18 mouse cellular contexts compared by ENCODE assay signal in the genomic region with DNA sequence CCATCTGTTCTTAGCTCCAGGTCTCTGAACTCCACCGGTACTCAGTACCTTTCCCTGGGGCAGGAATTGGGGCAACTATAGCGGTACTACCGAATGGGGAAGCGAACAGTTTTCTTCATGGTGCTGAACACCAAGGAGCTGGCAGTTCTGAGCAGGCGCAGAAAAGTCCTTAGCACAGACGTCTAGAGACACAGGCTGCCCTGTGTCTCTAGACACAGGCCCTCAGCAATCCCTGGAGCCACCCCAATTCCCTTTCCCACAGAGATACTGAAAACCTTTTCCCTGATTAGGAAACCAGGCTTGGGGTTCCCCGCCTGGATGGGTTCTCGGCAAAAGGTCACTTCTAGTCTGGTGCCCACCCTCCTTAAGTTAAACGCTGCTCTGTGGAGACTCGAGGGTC. TPM values are rescaled to one million over a fixed set of nuclear protein-coding genes. Genes with fewer than 3 reads are reported as not detected.
DNase-seq lines count a peak whose midpoint lies in the region; ATAC-seq and TF ChIP-seq lines count a peak whose summit lies in the region.
"Had no signal": no experiment of that assay in that cellular context is flagged by ENCODE, and none has a peak within 500 bp of the region (broad histone marks: within the 10 kb centered on the region; RNA-seq: fewer than 3 reads in every experiment).

No protein-coding gene starts in this region.

- H3K27ac ChIP-seq in heart, embryonic 14.5 days (replicated peaks in 1 of 2; ENCODE audit: control insufficient read depth in 1 of 2, insufficient read depth in 1 of 2, low read depth in 2 of 2, low read length in 2 of 2), result peak overlapping the region; percentile 98; a peak in 3 of 4 replicates
- no peak overlapping the region for H3K27ac ChIP-seq in heart, adult 2 months
- H3K27ac ChIP-seq in lung, embryonic 15.5 days, result peak overlapping the region; percentile 95
- H3K27ac ChIP-seq in stomach, embryonic 15.5 days, result peak overlapping the region; percentile 96; the same call in 1 of the 2 replicates
- H3K27ac ChIP-seq: forebrain, embryonic 15.5 days; hindbrain, embryonic 13.5 days; liver, embryonic 15.5 days; neural tube, embryonic 15.5 days had no signal

- TF ChIP-seq CTCF in heart, adult 2 months (IDR thresholded peaks at IDR 0.05), result no peak

- peak overlapping the region in 1 of 2 experiments; percentile 93; a peak in 2 of 4 replicates for H3K4me3 ChIP-seq in heart, embryonic 14.5 days (ENCODE audit: control insufficient read depth in 1 of 2, insufficient read depth in 1 of 2, low read depth in 1 of 2, low read length in 2 of 2)
- no peak overlapping the region for H3K4me3 ChIP-seq in heart, adult 2 months
- H3K4me3 ChIP-seq in lung, embryonic 15.5 days, result no peak overlapping the region
- H3K4me3 ChIP-seq in stomach, embryonic 15.5 days (replicated peaks), result no peak overlapping the region

- peak overlapping the region; percentile 98 for H3K9ac ChIP-seq in heart, embryonic 14.5 days (ENCODE audit: low read length)
- no peak overlapping the region for H3K9ac ChIP-seq in heart, adult 2 months (ENCODE audit: low read depth, low read length)
- H3K9ac ChIP-seq in lung, embryonic 15.5 days, result no peak overlapping the region
- no peak overlapping the region for H3K9ac ChIP-seq in stomach, embryonic 15.5 days
- H3K9ac ChIP-seq: forebrain, embryonic 15.5 days; hindbrain, embryonic 13.5 days; neural tube, embryonic 15.5 days had no signal

- TF ChIP-seq EP300 in heart, adult 2 months (IDR thresholded peaks at IDR 0.05; ENCODE audit: insufficient read depth, low read depth, low read length), result no peak

- peaks cover 4% of the 10 kb centered on the region for H3K36me3 ChIP-seq in heart, embryonic 14.5 days (ENCODE audit: control insufficient read depth, insufficient read depth, low read length)
- H3K36me3 ChIP-seq in heart, adult 2 months (ENCODE audit: control insufficient read depth, insufficient read depth, low read length), result peaks cover 2% of the 10 kb centered on the region; the same call in 1 of the 2 replicates
- peaks cover 4% of the 10 kb centered on the region; the same call in 1 of the 2 replicates for H3K36me3 ChIP-seq in lung, embryonic 15.5 days
- no peaks in the 10 kb centered on the region for H3K36me3 ChIP-seq in stomach, embryonic 15.5 days
- H3K36me3 ChIP-seq: forebrain, embryonic 15.5 days; hindbrain, embryonic 13.5 days; liver, embryonic 15.5 days; neural tube, embryonic 15.5 days had no signal

- intact Hi-C loops in heart, adult 2 months (cut with DNase I), result no loop called here

- peak overlapping the region; percentile 71 for H3K4me2 ChIP-seq in heart, embryonic 14.5 days (ENCODE audit: low read length)
- H3K4me2 ChIP-seq in lung, embryonic 15.5 days, result peak overlapping the region; percentile 87; the same call in 1 of the 2 replicates
- H3K4me2 ChIP-seq in stomach, embryonic 15.5 days, result peak overlapping the region; percentile 77
- H3K4me2 ChIP-seq: forebrain, embryonic 15.5 days had no signal

- peak; percentile 37 for DNase-seq in adrenal gland, adult 2 months
- no peak for DNase-seq in adrenal gland, postnatal 25 days
- DNase-seq in heart, adult 2 months, result no peak
- no peak for DNase-seq in lung, postnatal 25 days (ENCODE audit: low spot score)
- DNase-seq in c-Kit-positive CD71-positive TER-119-positive erythroid progenitor cells, embryonic 14.5 days (ENCODE audit: low spot score), result no peak
- DNase-seq: cerebellum, postnatal 36 days; gastrocnemius, postnatal 10 days; kidney, adult 2 months; retina, postnatal 1 day had no signal

- TF ChIP-seq POLR2A in heart, adult 2 months (IDR thresholded peaks at IDR 0.05; ENCODE audit: insufficient read depth, low read depth, low read length), result no peak

- H3K4me1 ChIP-seq in heart, embryonic 14.5 days (ENCODE audit: control insufficient read depth in 2 of 2, insufficient read depth in 2 of 2, low read length in 2 of 2), result peaks cover 24 to 36% of the 10 kb centered on the region in 2 experiments
- peaks cover 10% of the 10 kb centered on the region for H3K4me1 ChIP-seq in heart, adult 2 months (ENCODE audit: control insufficient read depth, insufficient read depth, low read length)
- peaks cover 29% of the 10 kb centered on the region for H3K4me1 ChIP-seq in lung, embryonic 15.5 days
- H3K4me1 ChIP-seq in stomach, embryonic 15.5 days, result peaks cover 31% of the 10 kb centered on the region; the same call in 1 of the 2 replicates

- no peaks in the 10 kb centered on the region for H3K9me3 ChIP-seq in heart, embryonic 14.5 days (ENCODE audit: control insufficient read depth, low read length)
- H3K9me3 ChIP-seq in lung, embryonic 15.5 days, result no peaks in the 10 kb centered on the region
- H3K9me3 ChIP-seq in stomach, embryonic 15.5 days, result no peaks in the 10 kb centered on the region
- H3K9me3 ChIP-seq: forebrain, embryonic 15.5 days; hindbrain, embryonic 13.5 days; liver, embryonic 15.5 days; megakaryocyte, embryonic 14.5 days; neural tube, embryonic 15.5 days had no signal

- no peaks in the 10 kb centered on the region for H3K27me3 ChIP-seq in heart, embryonic 14.5 days (ENCODE audit: control insufficient read depth, insufficient read depth, low read length)
- no peaks in the 10 kb centered on the region for H3K27me3 ChIP-seq in heart, adult 2 months (ENCODE audit: control insufficient read depth, insufficient read depth, low read length)
- H3K27me3 ChIP-seq in lung, embryonic 15.5 days, result 0 out of 2 replicates have a peak, but pooled peaks cover 5% of the 10 kb centered on the region
- H3K27me3 ChIP-seq in stomach, embryonic 15.5 days (replicated peaks), result no peaks in the 10 kb centered on the region

- ATAC-seq in heart, embryonic 14.5 days (ENCODE audit: insufficient number of reproducible peaks, insufficient read depth, low FRiP score, low read depth), result no peak
- no peak for ATAC-seq in lung, embryonic 15.5 days (ENCODE audit: borderline replicate concordance, extremely low read depth, low FRiP score, low TSS enrichment)
- ATAC-seq in stomach, embryonic 15.5 days (ENCODE audit: insufficient read depth, low FRiP score, low read depth), result no peak
- ATAC-seq: forebrain, embryonic 15.5 days had no signal

- peaks cover 3% of the 10 kb centered on the region; the same call in 1 of the 2 replicates for H3K79me2 ChIP-seq in heart, adult 2 months (replicated peaks; ENCODE audit: control insufficient read depth, insufficient read depth, low read length)

- 71% methylated on average over 10 of the region's 10 CpGs for WGBS in heart, embryonic 14.5 days
- WGBS in heart, adult 2 months, result 78% methylated on average over 10 of the region's 10 CpGs
- 66% methylated on average over 10 of the region's 10 CpGs for WGBS in lung, embryonic 15.5 days
- WGBS in stomach, embryonic 15.5 days, result 69% methylated on average over 10 of the region's 10 CpGs

RNA-seq across cellular contexts. Expression of gene Cavin1, which starts 0.8 kb away (rescaled TPM):
- total RNA-seq in adrenal gland, adult 2 months (2021), result 100 to 1,000 TPM; 236 to 425 TPM
- polyA plus RNA-seq in adrenal gland, adult 2 months (2012; rRNA removed), result 193 and 219 TPM in 2 replicates
- total RNA-seq in adrenal gland, postnatal 25 days (2021), result 224 and 271 TPM in 2 replicates
- 200 and 204 TPM in 2 replicates for polyA plus RNA-seq in heart, embryonic 14.5 days (2014; fragmentation: Nextera tagmentation; extraction: Ambion mirVana)
- total RNA-seq in heart, adult 2 months (2021), result 100 to 1,000 TPM; 219 to 225 TPM
- polyA plus RNA-seq in heart, adult 2 months (2012; rRNA removed), result 114 and 135 TPM in 2 replicates
- 392 and 425 TPM in 2 replicates for polyA plus RNA-seq in lung, embryonic 15.5 days (2015; fragmentation: Nextera tagmentation; extraction: Ambion mirVana)
- 306 and 329 TPM in 2 replicates for polyA plus RNA-seq in stomach, embryonic 15.5 days (2015; fragmentation: Nextera tagmentation; extraction: Ambion mirVana)
- total RNA-seq: monocyte, adult 5-6 weeks had no signal

RNA-seq across cellular contexts. Expression of gene Stat3, which starts 32.1 kb away (rescaled TPM):
- 10 to 100 TPM; 76.6 to 79.4 TPM for total RNA-seq in adrenal gland, adult 2 months (2021)
- 45.4 and 54.9 TPM in 2 replicates for polyA plus RNA-seq in adrenal gland, adult 2 months (2012; rRNA removed)
- 81.5 and 88.6 TPM in 2 replicates for total RNA-seq in adrenal gland, postnatal 25 days (2021)
- 51.8 and 53.3 TPM in 2 replicates for polyA plus RNA-seq in heart, embryonic 14.5 days (2014; fragmentation: Nextera tagmentation; extraction: Ambion mirVana)
- total RNA-seq in heart, adult 2 months (2021), result 10 to 100 TPM; 93.0 to 94.7 TPM
- 85.8 and 134 TPM in 2 replicates for polyA plus RNA-seq in heart, adult 2 months (2012; rRNA removed)
- 41.2 and 53.4 TPM in 2 replicates for polyA plus RNA-seq in lung, embryonic 15.5 days (2015; fragmentation: Nextera tagmentation; extraction: Ambion mirVana)
- 44.5 and 46.5 TPM in 2 replicates for polyA plus RNA-seq in stomach, embryonic 15.5 days (2015; fragmentation: Nextera tagmentation; extraction: Ambion mirVana)

RNA-seq across cellular contexts. Expression of gene Atp6v0a1, which starts 37.8 kb away (rescaled TPM):
- 100 to 1,000 TPM; 116 to 159 TPM for total RNA-seq in adrenal gland, adult 2 months (2021)
- polyA plus RNA-seq in adrenal gland, adult 2 months (2012; rRNA removed), result 77.9 and 98.0 TPM in 2 replicates
- total RNA-seq in adrenal gland, postnatal 25 days (2021), result 106 and 144 TPM in 2 replicates
- polyA plus RNA-seq in heart, embryonic 14.5 days (2014; fragmentation: Nextera tagmentation; extraction: Ambion mirVana), result 54.8 and 57.2 TPM in 2 replicates
- total RNA-seq in heart, adult 2 months (2021), result 10 to 100 TPM; 89.6 to 92.6 TPM
- 77.4 and 85.9 TPM in 2 replicates for polyA plus RNA-seq in heart, adult 2 months (2012; rRNA removed)
- polyA plus RNA-seq in lung, embryonic 15.5 days (2015; fragmentation: Nextera tagmentation; extraction: Ambion mirVana), result 36.7 and 37.8 TPM in 2 replicates
- polyA plus RNA-seq in stomach, embryonic 15.5 days (2015; fragmentation: Nextera tagmentation; extraction: Ambion mirVana), result 36.6 and 39.7 TPM in 2 replicates
